Mouse (Mus musculus) gastrocnemius, postnatal 36 days (tissue): ENCODE results near the gene Usp43. TPM values are rescaled to one million over a fixed set of nuclear protein-coding genes. Genes with fewer than 3 reads are reported as not detected.

Experiments
- DNase-seq, 2 experiments: peaks; one replicate each; pipeline ENCODE4 v3.0.0; 2022
- intact Hi-C: fragments of 180-260 bp; cut with DNase I; formaldehyde crosslinking; loops from one replicate; pipeline ENCODE4 v1.15.1; 2025
- total RNA-seq, 2 experiments: library from RNA; stranded (reverse); gene quantifications; 2 replicates each; pipeline ENCODE4 v1.2.3; 2021

The Usp43 gene
- total RNA-seq, 2 experiments from 2014 or later: 0.64 to 0.74 TPM

DNA sequence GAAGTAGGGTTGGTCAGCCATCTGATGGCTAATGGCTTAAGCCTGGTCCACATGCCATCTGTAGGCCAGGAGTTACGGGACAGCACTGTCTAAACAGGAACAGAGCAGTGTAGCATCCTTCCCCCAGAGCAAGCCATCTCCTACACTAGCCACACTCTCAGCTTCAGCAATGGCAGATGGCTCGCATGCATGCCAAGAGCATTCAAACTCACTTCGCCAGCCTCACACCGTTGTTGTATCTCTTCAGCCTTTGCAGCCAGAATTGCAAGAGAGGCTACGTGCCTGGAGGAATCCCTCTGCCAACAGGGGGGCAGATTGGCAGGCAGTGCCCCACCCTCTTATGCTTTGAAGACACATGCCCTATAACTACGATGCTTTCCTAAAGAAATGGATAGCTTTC lies 100.4 kb downstream of the Usp43 start:
- intact Hi-C loops: no loop called here

DNA sequence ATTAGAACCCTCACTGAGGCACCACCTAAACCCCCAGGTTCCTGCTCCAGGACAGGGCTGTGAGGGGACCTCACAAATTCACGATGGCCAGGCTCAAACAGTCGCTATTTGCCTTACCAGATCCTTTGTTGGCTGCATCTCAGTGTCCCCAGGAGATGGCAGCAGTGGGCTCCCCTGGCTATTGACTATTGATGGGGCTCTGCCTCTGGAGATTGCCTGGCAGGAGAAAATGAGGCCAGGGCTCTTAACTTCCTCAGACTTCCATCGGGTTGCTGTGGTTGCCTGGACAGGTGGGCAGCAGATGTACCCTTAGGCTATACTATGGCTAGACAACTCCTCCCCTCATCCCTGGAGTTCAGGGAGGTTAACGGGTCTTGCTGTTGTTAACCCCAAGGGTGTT lies 101.7 kb downstream of the Usp43 start:
- DNase-seq: no peak
- intact Hi-C loops: no loop called here

More for the DNA sequence above, 100.4 kb downstream of the Usp43 start:
- no peak for DNase-seq

DNA sequence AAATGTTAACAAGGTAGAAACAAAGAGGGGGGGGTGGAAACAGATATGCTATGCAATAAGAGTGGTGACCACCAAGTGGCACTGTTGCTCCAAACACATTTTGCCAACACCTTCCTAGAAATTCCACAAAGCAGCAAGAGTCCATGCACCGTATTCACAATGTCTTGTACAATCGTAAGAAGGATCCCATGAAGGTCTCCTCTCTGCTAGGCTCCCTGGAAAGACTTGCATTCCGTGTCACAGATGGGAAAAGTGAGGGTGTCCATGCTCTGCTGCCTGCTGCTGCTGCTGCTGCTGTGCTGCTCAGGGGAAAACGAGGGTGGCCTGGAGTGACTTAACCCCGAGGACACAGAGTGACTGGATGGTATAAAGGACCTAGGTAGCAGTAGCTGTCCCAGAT lies 102.3 kb downstream of the Usp43 start:
- intact Hi-C loops: loop anchor here (2.0 kb wide), 1 partner anchor 35 kb away; no protein-coding TSS in a partner anchor
- DNase-seq: no peak

DNA sequence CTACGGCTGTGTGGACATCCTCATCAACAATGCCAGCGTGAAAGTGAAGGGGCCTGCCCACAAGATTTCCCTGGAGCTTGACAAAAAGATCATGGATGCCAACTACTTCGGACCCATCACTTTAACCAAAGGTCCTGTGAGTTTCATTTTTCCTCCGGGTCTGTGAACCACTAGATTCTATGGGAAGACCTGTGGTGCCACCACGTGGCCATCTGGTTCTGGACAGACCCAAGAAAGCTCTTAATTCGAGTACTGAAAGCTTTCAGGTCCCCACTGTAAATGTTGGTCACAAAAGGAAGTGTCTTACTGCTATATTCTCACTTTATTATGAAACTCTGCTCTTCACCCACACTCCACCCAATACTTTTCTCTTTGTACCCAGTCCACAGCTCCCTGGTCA lies 110.4 kb downstream of the Usp43 start:
- DNase-seq: no peak
- intact Hi-C loops: no loop called here

DNA sequence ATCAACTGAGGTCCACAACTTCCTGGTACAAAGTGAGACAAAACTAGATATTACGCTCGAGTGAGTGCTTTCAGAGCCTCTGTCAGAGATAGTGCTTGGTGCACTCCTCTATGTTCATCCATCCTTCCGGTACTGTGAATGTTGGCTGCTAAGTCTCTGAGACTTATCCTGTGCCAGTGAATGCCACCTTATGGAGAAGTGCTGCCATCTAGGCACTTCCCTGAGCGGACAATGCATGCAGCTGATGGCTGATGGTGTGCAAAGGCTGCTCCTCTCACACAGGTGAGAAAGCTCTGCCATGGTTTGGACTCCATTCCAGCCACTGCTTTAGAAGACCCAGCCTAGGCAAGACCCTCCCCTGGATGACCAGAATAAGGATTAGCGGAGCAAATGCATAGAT lies 113.9 kb downstream of the Usp43 start:
- intact Hi-C loops: no loop called here
- DNase-seq: no peak

DNA sequence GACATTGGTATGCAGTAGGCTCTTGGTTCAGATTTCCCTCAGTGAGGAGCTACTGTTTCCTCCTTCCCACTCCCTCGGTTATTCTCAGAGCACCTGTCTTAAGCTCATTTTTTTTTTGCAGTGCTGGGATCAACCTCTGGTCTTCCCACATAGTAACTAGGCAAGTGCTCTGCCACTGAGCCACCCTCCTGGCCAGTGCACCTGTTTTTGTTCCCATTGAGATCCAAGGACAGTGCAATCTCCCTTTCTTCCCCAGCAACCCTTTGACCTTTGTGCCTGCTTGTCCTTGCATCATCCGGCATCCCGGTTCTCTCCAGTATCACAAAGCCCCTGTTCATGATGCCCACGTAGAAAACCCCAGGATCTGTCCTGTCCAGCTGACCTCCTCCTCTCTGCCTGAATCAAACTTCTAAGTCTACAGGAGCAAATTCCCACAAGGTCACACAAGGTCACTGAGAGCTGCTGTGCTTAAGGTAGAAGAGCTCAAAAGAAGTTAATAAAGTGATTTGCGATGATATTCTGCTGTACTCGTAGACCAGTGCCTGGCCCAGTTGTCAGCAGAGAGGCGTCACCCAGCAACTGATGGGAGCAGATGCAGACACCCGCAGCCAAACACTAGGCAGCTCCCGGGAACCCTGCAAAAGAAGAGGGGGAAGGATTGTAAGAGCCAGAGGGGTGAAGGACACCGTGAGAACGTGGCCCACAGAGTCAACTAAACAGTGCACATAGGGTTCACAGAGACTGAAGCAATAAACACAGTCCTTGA lies 114.9 kb downstream of the Usp43 start:
- DNase-seq: no peak
- intact Hi-C loops: loop anchor here (2.0 kb wide), 1 partner anchor 50 kb away; no protein-coding TSS in a partner anchor

DNA sequence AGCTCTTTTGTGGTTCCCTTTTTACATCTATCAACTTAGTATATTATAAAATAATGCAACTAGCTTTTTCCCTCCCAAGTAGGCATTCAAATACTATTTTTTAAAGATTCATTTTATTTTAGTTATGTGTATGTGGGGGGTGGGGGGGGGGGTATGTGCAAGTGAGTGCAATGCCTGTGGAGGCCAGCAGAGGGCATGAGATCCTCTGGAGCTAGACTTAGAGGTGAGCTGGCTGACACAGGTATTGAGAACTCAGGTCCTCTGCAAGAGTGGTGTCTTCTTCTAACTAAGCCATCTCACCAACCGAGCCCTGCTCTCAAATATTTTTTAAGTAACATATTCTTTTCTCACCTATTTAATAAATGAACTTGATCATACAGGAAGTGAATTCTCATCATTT lies 116.4 kb downstream of the Usp43 start:
- intact Hi-C loops: no loop called here

More for the DNA sequence above, 116.4 kb downstream of the Usp43 start:
- no peak for DNase-seq

Other genes starting within 250 kb of the Usp43 start
- gene Rcvrn, start 226.8 kb downstream of the Usp43 start, total RNA-seq: not detected
- gene Glp2r, start 151.0 kb downstream of the Usp43 start, total RNA-seq: under 1 TPM; 0.13 to 0.37 TPM
- not detected for gene Gsg1l2, start 147.5 kb downstream of the Usp43 start, total RNA-seq
- gene Dhrs7c, start 124.0 kb downstream of the Usp43 start, total RNA-seq: 100 to 1,000 TPM; 353 to 437 TPM
- gene Cfap52, start 43.5 kb upstream of the Usp43 start, total RNA-seq: 1 to 10 TPM; 3.7 to 6.3 TPM
- gene Stx8, start 44.0 kb upstream of the Usp43 start, total RNA-seq: 10 to 100 TPM; 23.3 to 29.4 TPM